Mouse (Mus musculus) liver, embryonic 11.5 days (tissue): ENCODE measurements around the gene Mettl24. TPM values are rescaled to one million over a fixed set of nuclear protein-coding genes. Genes with fewer than 3 reads are reported as not detected.

ENCODE experiments used
- ATAC-seq: fragments of 200-750 bp; cut with Nextera tagmentation; replicated peaks from 2 replicates; pipeline ENCODE4 v1.8.0; 2017; ENCODE audit warnings: moderate number of reproducible peaks, mild to moderate bottlenecking, moderate TSS enrichment, moderate library complexity; ENCODE audit not compliant: low FRiP score
- DNase-seq: peaks from one replicate; pipeline ENCODE4 v3.0.0-alpha.2; 2017; ENCODE audit warnings: low spot score
- H3K27ac ChIP-seq: fragments of 300-500 bp; sonication (generic); 2 replicates; pipeline ENCODE4 v1.5.1; 2014; ENCODE audit warnings: mild to moderate bottlenecking, low read depth, low read length, control low read depth
- H3K27me3 ChIP-seq: fragments of 300-500 bp; sonication (generic); replicated peaks from 2 replicates; pipeline ENCODE4 v1.6.1; 2014; ENCODE audit warnings: low read length, mixed read lengths; ENCODE audit not compliant: control insufficient read depth, insufficient read depth
- H3K36me3 ChIP-seq: fragments of 300-500 bp; sonication (generic); 2 replicates; pipeline ENCODE4 v1.6.1; 2014; ENCODE audit warnings: mild to moderate bottlenecking, low read length, moderate library complexity, mixed read lengths; ENCODE audit not compliant: control insufficient read depth, insufficient read depth
- H3K4me1 ChIP-seq: fragments of 300-500 bp; sonication (generic); replicated peaks from 2 replicates; pipeline ENCODE4 v1.6.1; 2014; ENCODE audit warnings: low read length, mixed read lengths; ENCODE audit not compliant: control insufficient read depth, insufficient read depth
- H3K4me2 ChIP-seq: fragments of 300-500 bp; sonication (generic); 2 replicates; pipeline ENCODE4 v1.6.1; 2014; ENCODE audit warnings: mild to moderate bottlenecking, control low read depth, moderate library complexity
- H3K4me3 ChIP-seq: fragments of 300-500 bp; sonication (generic); 2 replicates; pipeline ENCODE4 v1.5.1; 2014; ENCODE audit warnings: low read depth, low read length, control low read depth
- H3K9ac ChIP-seq: fragments of 300-500 bp; sonication (generic); 2 replicates; pipeline ENCODE4 v1.6.1; 2014; ENCODE audit warnings: low read depth, low read length, control low read depth
- H3K9me3 ChIP-seq: fragments of 300-500 bp; sonication (generic); 2 replicates; pipeline ENCODE4 v1.6.1; 2016; ENCODE audit warnings: low read length, inconsistent platforms, mixed read lengths; ENCODE audit not compliant: control insufficient read depth
- whole genome bisulfite sequencing: fragments of 180-500 bp; shearing (Covaris S2); extraction: QIAGEN DNeasy Blood & Tissue Kit; methylation state at CpG from one replicate; pipeline ENCODE4 v1.1.7; 2014; 5-methylcytosine and 5-hydroxymethylcytosine counted together
- polyA plus RNA-seq: library from polyadenylated mRNA; unstranded; fragments of >200 nt; fragmentation: Nextera tagmentation; extraction: Ambion mirVana; gene quantifications from 2 replicates; pipeline ENCODE4 v1.2.1, GENCODE M21; 2014

Mettl24 gene
- 1.1 and 1.7 TPM in 2 replicates for polyA plus RNA-seq

DNA sequence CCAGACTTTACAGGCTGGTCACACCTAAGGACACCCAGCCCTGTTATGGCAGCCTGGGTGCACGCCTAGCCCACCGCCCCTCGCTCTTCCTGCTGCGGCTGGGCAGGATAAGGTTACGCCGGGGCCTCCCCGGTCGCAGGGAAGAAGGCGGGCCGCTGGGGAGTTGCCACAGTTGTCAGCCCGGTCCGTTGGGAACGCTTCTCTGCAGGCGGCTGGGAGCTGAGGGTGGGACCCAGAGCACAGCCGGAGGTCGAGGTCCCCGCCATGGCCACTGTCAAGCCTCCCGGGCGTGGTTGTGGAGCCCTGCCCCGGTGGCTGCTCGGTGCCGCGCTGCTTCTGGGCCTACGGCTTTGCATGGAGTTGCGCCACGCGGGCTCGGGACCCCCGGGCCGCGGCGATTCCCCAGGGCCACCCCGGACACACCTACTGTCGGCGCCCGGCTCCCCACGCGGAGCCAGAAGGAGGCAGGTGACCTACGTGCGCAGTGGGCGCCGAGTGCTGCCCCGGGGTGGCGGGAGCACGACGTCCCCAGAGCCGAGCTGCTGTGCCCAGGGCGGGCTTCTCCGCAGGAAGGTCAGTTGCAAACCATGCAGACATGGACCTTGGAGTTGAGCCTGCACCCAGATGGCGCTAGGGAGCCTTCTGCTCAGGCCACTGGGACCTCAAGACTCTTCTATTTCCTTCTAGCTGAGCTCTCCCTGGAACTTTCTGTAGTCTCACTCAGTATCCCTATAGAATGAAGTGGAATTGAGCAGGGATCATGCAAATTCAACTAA is at the start of gene Mettl24:
TSS of gene Mettl24 (plus strand) at position 191 of the 776 bp plus-strand sequence.
- DNase-seq (peak; percentile 77), ATAC-seq (peak; percentile 64)
- no peaks in the 10 kb centered on the region for H3K4me1 ChIP-seq
- no peaks in the 10 kb centered on the region for H3K9me3 ChIP-seq
- peak within 1 kb of the TSS; percentile 57 for H3K4me3 ChIP-seq
- no peak within 1 kb of the TSS for H3K27ac ChIP-seq
- no peaks in the 10 kb centered on the region for H3K36me3 ChIP-seq
- WGBS: under 1% methylated on average over 50 of the region's 50 CpGs
- peak within 1 kb of the TSS; percentile 90 for H3K4me2 ChIP-seq
- H3K27me3 ChIP-seq: peaks cover 22% of the 10 kb centered on the region
- peak within 1 kb of the TSS; percentile 69 for H3K9ac ChIP-seq

GRCm38 (mm10) chr10:40637331-40637730 is 45.8 kb upstream of the Mettl24 start:
- Histone ChIP-seq H3K27ac (no peak overlapping the region), H3K9ac (no peak overlapping the region), H3K9me3 (no peaks in the 10 kb centered on the region), H3K4me3 (no peak overlapping the region), H3K27me3 (0 out of 2 replicates have a peak, but pooled peaks cover 3% of the 10 kb centered on the region), H3K36me3 (no peaks in the 10 kb centered on the region), H3K4me1 (no peaks in the 10 kb centered on the region), H3K4me2 (no peak overlapping the region)
- 49% methylated on average over 10 of the region's 10 CpGs for WGBS
- DNase-seq (no peak), ATAC-seq (no peak)

- WGBS: 69% methylated on average over 7 of the region's 7 CpGs
- H3K27ac ChIP-seq: no peak overlapping the region
- no peaks in the 10 kb centered on the region for H3K36me3 ChIP-seq
- H3K4me3 ChIP-seq: no peak overlapping the region
- H3K9me3 ChIP-seq: no peaks in the 10 kb centered on the region
- no peak overlapping the region for H3K9ac ChIP-seq
- DNase-seq (no peak), ATAC-seq (no peak)
- H3K27me3 ChIP-seq: 0 out of 2 replicates have a peak, but pooled peaks cover 3% of the 10 kb centered on the region
- no peak overlapping the region for H3K4me2 ChIP-seq
- no peaks in the 10 kb centered on the region for H3K4me1 ChIP-seq
Observed at GRCm38 (mm10) chr10:40638276-40638675, 44.8 kb upstream of the Mettl24 start.

GRCm38 (mm10) chr10:40638823-40639819 is 44.0 kb upstream of the Mettl24 start:
- Histone ChIP-seq H3K27me3 (0 out of 2 replicates have a peak, but pooled peaks cover 3% of the 10 kb centered on the region), H3K27ac (no peak overlapping the region), H3K9ac (no peak overlapping the region), H3K4me1 (no peaks in the 10 kb centered on the region), H3K9me3 (no peaks in the 10 kb centered on the region), H3K4me3 (no peak overlapping the region), H3K36me3 (no peaks in the 10 kb centered on the region), H3K4me2 (no peak overlapping the region)
- DNase-seq (no peak), ATAC-seq (no peak)
- 71% methylated on average over 26 of the region's 26 CpGs for WGBS

DNA sequence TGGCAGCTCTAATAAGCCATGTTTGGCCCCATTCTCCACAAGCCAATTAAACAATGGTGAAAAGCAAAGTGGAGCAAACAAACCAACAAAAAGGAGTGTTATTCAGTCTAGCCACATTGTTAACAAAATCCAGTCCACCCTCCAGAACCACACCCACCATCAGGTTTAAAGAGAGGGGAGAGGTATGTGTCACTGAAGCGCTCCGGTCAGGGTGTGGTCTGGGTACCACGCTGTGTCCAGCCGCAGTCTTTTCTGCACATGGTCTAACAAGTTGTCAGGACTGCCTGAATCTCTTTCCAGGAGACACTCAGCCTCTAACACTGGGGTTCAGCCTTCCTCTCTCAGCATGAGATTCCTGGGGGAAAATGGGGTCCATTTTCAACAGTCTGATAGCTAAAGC is 42.7 kb upstream of the Mettl24 start:
- Histone ChIP-seq H3K4me1 (no peaks in the 10 kb centered on the region), H3K27me3 (0 out of 2 replicates have a peak, but pooled peaks cover 3% of the 10 kb centered on the region), H3K4me2 (no peak overlapping the region), H3K9ac (no peak overlapping the region), H3K4me3 (no peak overlapping the region), H3K27ac (no peak overlapping the region), H3K9me3 (no peaks in the 10 kb centered on the region), H3K36me3 (no peaks in the 10 kb centered on the region)
- 85% methylated on average over 4 of the region's 4 CpGs for WGBS
- DNase-seq (no peak), ATAC-seq (no peak)

- H3K4me3 ChIP-seq: no peak overlapping the region
- WGBS: 96% methylated on average over 7 of the region's 7 CpGs
- no peak overlapping the region for H3K9ac ChIP-seq
- H3K27me3 ChIP-seq: 0 out of 2 replicates have a peak, but pooled peaks cover 3% of the 10 kb centered on the region
- H3K4me2 ChIP-seq: no peak overlapping the region
- DNase-seq (no peak), ATAC-seq (no peak)
- H3K36me3 ChIP-seq: no peaks in the 10 kb centered on the region
- no peaks in the 10 kb centered on the region for H3K4me1 ChIP-seq
- no peak overlapping the region for H3K27ac ChIP-seq
- H3K9me3 ChIP-seq: no peaks in the 10 kb centered on the region
Observed at GRCm38 (mm10) chr10:40641901-40642300, 41.2 kb upstream of the Mettl24 start.

DNA sequence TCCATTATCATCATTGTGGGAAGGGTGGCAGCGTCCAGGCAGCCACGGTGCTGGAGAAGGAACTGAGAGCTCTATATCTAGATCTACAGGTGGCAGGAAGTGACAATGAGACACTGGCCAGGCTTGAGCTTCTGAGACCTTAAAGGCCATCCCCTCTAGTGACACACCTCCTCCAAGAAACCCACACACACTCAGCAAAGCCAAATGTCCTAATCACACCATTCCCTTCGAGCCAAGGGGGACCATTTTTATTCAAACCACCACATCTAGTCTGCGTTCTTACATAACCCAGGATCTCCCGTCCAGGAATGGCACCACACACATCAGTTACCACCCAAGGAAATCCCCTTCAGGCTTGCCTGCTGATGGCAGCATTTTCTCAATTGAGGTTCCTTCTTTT is 40.0 kb upstream of the Mettl24 start:
- H3K36me3 ChIP-seq: no peaks in the 10 kb centered on the region

DNA sequence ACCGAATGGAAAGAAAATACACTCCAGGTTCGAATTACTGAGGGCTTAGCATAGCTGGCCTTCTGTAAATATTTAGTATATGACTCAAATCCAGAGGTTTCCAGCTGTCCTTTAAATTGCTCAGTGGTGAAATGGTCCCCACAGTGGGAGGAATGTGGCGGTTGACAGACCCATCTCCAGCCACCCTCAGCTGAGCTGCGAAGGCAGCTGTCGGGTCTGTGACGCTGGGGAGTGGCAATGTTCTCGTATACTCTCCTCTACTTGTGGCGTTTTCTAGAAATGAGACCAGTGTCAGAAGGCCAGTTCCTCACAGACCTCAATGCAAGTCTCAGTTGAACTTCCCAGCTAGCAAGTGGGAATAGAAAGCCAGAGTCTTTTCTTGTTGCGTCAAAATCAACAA is 38.6 kb upstream of the Mettl24 start:
- Histone ChIP-seq H3K4me2 (no peak overlapping the region), H3K36me3 (no peaks in the 10 kb centered on the region), H3K27ac (no peak overlapping the region), H3K9ac (no peak overlapping the region), H3K4me1 (no peaks in the 10 kb centered on the region), H3K27me3 (0 out of 2 replicates have a peak, but pooled peaks cover 3% of the 10 kb centered on the region), H3K4me3 (no peak overlapping the region), H3K9me3 (no peaks in the 10 kb centered on the region)
- DNase-seq (no peak), ATAC-seq (no peak)
- 75% methylated on average over 9 of the region's 9 CpGs for WGBS

More for the DNA sequence above, 40.0 kb upstream of the Mettl24 start:
- Histone ChIP-seq H3K27ac (no peak overlapping the region), H3K4me2 (no peak overlapping the region), H3K27me3 (0 out of 2 replicates have a peak, but pooled peaks cover 3% of the 10 kb centered on the region), H3K9me3 (no peaks in the 10 kb centered on the region), H3K9ac (no peak overlapping the region), H3K4me3 (no peak overlapping the region), H3K4me1 (no peaks in the 10 kb centered on the region)
- ATAC-seq (no peak), DNase-seq (no peak)
- WGBS: 73% methylated on average over 5 of the region's 5 CpGs
